Mouse (Mus musculus) neural tube, embryonic 10.5 days (tissue): ENCODE measurements at regions not wholly inside any gene's neighbourhood (a gene's known extent, or its start where the extent isn't known, plus 50 kb on each side); places are given as distances from the start of the nearest gene placed in this dataset.
"Not testable (repeated sequence)": the region's sequence is repeated elsewhere in the genome, so short reads cannot be mapped to it uniquely, and the experiment has no call there.

Source experiments
- DNase-seq: peaks from one replicate; pipeline ENCODE4 v3.0.0-alpha.2; 2017; ENCODE audit warnings: low spot score; ENCODE audit errors: extremely low spot score

GRCm38 (mm10) chr2:166329556-166330340, 174.3 kb upstream of the Sulf2 start:
- no peak for DNase-seq

GRCm38 (mm10) chr2:166326932-166327331, 171.5 kb upstream of the Sulf2 start:
- no peak for DNase-seq

- no peak for DNase-seq
Measured at GRCm38 (mm10) chr2:166324954-166325353, 169.5 kb upstream of the Sulf2 start.

GRCm38 (mm10) chr2:166324439-166324838, 169.0 kb upstream of the Sulf2 start:
- no peak for DNase-seq

GRCm38 (mm10) chr2:166322668-166323043, 167.2 kb upstream of the Sulf2 start:
- no peak for DNase-seq

- no peak for DNase-seq
Measured at GRCm38 (mm10) chr2:166321992-166322667, 166.7 kb upstream of the Sulf2 start.

GRCm38 (mm10) chr2:166316409-166316916, 161.0 kb upstream of the Sulf2 start:
- DNase-seq: no peak

GRCm38 (mm10) chr2:166310438-166310837, 155.0 kb upstream of the Sulf2 start:
- no peak for DNase-seq

- no peak for DNase-seq
Measured at GRCm38 (mm10) chr2:166309882-166310281, 154.4 kb upstream of the Sulf2 start.

- DNase-seq: no peak
Measured at GRCm38 (mm10) chr2:166307551-166307950, 152.1 kb upstream of the Sulf2 start.

- DNase-seq: no peak
Measured at GRCm38 (mm10) chr2:166305044-166306002, 149.9 kb upstream of the Sulf2 start.

- DNase-seq: no peak
Measured at GRCm38 (mm10) chr2:166303854-166304253, 148.4 kb upstream of the Sulf2 start.

- no peak for DNase-seq
Measured at GRCm38 (mm10) chr2:166301161-166301560, 145.7 kb upstream of the Sulf2 start.

GRCm38 (mm10) chr2:166294672-166295071, 139.2 kb upstream of the Sulf2 start:
- no peak for DNase-seq

GRCm38 (mm10) chr2:166292987-166293386, 137.5 kb upstream of the Sulf2 start:
- DNase-seq: no peak

GRCm38 (mm10) chr2:166291266-166291665, 135.8 kb upstream of the Sulf2 start:
- DNase-seq: peak; percentile 45

GRCm38 (mm10) chr2:166290826-166291225, 135.4 kb upstream of the Sulf2 start:
- no peak for DNase-seq

GRCm38 (mm10) chr2:166289198-166289597, 133.7 kb upstream of the Sulf2 start:
- DNase-seq: no peak

GRCm38 (mm10) chr2:166281137-166281536, 125.7 kb upstream of the Sulf2 start:
- not testable (repeated sequence) for DNase-seq

- no peak for DNase-seq
Measured at GRCm38 (mm10) chr2:166280651-166281127, 125.2 kb upstream of the Sulf2 start.

- no peak for DNase-seq
Measured at GRCm38 (mm10) chr2:166279676-166280075, 124.2 kb upstream of the Sulf2 start.
